Mouse (Mus musculus) testis, adult 2 months (tissue): Measurements from ENCODE around the gene Fads6.

ENCODE experiments used
- CTCF ChIP-seq: fragments of 200-500 bp; IDR thresholded peaks from 2 replicates; pipeline ENCODE4 v1.5.1; 2012; ENCODE audit warnings: low read depth, mild to moderate bottlenecking, inconsistent platforms, low read length, moderate library complexity; ENCODE audit not compliant: control insufficient read depth, insufficient read depth, insufficient replicate concordance
- POLR2A ChIP-seq: fragments of 200-500 bp; IDR thresholded peaks from 2 replicates; pipeline ENCODE4 v1.6.1; 2012; ENCODE audit warnings: low read depth, mild to moderate bottlenecking, inconsistent platforms, low read length, moderate library complexity; ENCODE audit not compliant: control insufficient read depth

DNA sequence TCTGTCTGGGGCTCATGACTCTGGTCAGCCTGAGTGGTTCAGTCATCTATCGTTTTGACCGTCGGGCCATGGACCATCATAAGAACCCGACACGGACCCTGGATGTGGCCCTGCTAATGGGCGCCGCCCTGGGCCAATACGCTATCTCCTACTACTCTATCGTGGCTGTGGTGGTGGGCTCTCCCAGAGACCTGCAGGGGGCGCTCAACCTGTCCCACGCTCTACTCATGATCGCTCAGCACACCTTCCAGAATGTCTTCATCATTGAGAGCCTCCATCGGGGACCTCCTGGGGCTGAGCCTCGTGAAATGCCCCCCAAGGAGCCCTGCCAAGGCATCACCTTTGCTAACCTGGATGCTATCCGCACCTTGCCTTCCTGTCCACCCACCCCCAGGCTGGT is 31.9 kb upstream of the Fads6 start:
- TF ChIP-seq CTCF (peak; percentile 66; the same call in 1 of the 2 replicates), POLR2A (no peak)
